Mouse (Mus musculus): ENCODE measurements around the gene Sik3. TPM values are rescaled to one million over a fixed set of nuclear protein-coding genes. Genes with fewer than 3 reads are reported as not detected.
"Not testable (repeated sequence)": the region's sequence is repeated elsewhere in the genome, so short reads cannot be mapped to it uniquely, and the experiment has no call there.

Sik3 gene
- polyA plus RNA-seq, 1 experiment from 2014 or later, result 5.0 TPM

DNA sequence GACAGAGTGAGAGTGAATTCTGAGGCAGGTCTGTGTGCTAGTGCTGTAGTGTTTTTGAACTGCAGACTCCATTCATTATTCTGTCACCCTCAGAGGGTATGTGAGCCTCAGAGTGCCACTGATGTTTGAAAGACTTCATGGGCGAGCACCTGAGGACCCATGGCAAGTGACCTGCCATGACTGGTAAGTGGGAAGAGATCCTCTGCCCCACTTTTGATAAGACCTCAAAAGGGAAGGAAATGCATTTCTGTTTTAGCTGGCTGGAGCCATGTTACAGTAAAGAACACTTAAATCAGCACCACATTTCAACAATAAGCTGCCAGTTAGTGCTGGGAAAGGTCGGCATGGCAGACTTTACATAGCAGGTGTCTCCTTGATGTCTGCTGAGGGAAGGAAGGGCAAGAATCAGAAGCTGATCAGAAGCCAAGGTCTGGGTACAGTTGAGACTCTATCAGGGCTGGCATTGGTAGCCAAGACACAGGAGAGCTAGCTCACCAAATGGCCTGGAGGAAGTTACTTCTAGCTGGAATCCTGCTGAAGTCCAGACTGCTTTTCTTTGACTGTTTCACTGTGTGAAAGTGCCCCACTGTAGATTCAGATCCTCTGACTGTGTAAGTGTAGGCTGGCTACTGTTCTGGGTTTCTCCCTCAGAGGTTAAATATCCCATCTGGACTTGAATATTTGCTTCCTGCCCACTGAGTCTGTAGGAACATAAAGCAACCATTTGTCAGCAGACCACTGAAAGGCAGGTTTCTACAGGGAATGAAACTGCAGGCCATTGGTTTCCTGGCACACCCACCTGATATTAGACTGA is 138.5 kb downstream of the Sik3 start:
- no peaks in the 10 kb centered on the region for H3K27me3 ChIP-seq (ENCODE audit: insufficient read depth, low read length)
- no peak overlapping the region for H3K4me3 ChIP-seq (ENCODE audit: low read depth, low read length)
- WGBS (ENCODE audit: insufficient replicate concordance), result 39% methylated on average over 2 of the region's 2 CpGs
- no peak overlapping the region for H3K9ac ChIP-seq (replicated peaks)
- no peaks in the 10 kb centered on the region for H3K9me3 ChIP-seq (ENCODE audit: low read length)
- no peaks in the 10 kb centered on the region for H3K36me3 ChIP-seq (replicated peaks; ENCODE audit: insufficient read depth, low read length)
- ATAC-seq (no peak), DNase-seq (no peak)
- no peak overlapping the region for H3K4me2 ChIP-seq (ENCODE audit: low read depth, low read length)
- H3K4me1 ChIP-seq (ENCODE audit: insufficient read depth), result peaks cover 38% of the 10 kb centered on the region
- H3K27ac ChIP-seq (ENCODE audit: low read depth), result peak overlapping the region; percentile 19
- no peak for TF ChIP-seq EP300 (IDR thresholded peaks at IDR 0.05; ENCODE audit: low read depth)
- no peak for TF ChIP-seq CTCF (IDR thresholded peaks at IDR 0.05; ENCODE audit: low read depth)

DNA sequence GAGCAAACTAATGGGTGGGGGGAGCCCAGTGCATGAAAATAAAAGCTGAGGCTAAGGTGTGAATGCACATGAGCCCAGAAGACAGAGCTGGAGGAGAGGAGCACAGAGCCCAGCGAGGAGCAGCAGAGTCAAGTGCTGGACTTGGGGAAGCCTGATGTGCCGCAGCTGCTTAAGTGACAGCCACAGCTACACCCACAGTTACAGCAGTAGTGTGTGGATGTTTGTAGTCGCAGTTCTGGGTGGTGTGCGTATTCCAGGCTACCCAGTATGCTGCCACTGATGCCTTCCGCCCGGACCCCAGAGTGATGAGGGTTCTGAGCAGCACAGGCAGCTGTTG is 139.1 kb downstream of the Sik3 start:
- Histone ChIP-seq H3K4me3 (ENCODE audit: low read depth, low read length) (no peak overlapping the region), H3K4me2 (ENCODE audit: low read depth, low read length) (no peak overlapping the region), H3K27ac (ENCODE audit: low read depth) (peak overlapping the region; percentile 19; the same call in 1 of the 2 replicates), H3K9ac (replicated peaks) (no peak overlapping the region), H3K4me1 (ENCODE audit: insufficient read depth) (peaks cover 38% of the 10 kb centered on the region), H3K27me3 (ENCODE audit: insufficient read depth, low read length) (no peaks in the 10 kb centered on the region), H3K9me3 (ENCODE audit: low read length) (no peaks in the 10 kb centered on the region), H3K36me3 (replicated peaks; ENCODE audit: insufficient read depth, low read length) (no peaks in the 10 kb centered on the region)
- DNase-seq, result no peak
- ATAC-seq, result no peak
- 81% methylated on average over 6 of the region's 6 CpGs for WGBS (ENCODE audit: insufficient replicate concordance)
- TF ChIP-seq EP300 (IDR thresholded peaks at IDR 0.05; ENCODE audit: low read depth) (no peak), CTCF (IDR thresholded peaks at IDR 0.05; ENCODE audit: low read depth) (no peak)

DNA sequence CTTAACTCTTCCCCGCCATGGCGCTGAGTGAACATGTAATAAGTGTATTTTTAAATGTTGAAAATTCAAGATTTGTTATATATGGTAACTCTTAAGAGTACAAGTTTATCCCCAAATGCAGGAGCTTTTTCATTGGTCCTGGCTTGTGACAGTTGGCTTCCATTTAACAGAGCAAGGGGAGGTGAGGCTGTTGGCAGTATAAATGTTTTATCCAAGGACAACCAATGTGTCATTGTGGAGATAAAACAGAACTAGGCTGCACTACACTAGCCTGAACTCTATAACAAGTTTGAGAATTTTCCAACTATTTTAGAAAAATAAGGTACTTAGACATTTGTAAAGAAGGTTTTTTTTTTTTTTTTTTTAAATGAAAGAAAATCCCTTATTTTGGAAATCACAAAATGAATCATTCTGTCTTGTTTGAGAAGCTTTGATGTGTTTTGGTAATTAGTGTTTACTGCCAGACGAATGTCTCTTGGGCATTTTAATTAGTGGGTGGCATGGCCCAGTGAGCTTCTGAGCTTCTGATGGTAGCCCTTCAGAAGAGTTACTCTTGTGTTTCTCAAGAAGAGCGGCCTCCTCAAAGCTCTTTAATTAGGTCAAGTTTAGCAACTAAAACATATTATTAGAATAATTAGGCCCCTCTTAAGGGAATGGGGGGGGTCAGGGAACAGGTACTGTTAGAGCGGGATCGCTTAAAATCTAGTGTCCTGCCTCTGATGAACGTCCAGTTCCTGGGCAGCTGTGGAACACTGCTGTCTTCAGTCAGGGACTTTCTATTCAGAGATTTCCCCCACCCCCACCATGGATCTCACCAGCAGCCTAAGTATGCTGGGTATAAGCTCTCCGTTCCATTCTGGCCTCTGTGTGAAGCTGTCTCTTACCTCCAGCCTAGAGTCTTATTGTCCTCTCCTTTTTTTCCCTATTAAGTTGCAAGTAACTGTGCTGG is 139.7 kb downstream of the Sik3 start:
- no peaks in the 10 kb centered on the region for H3K9me3 ChIP-seq (ENCODE audit: low read length)
- no peak overlapping the region for H3K27ac ChIP-seq (ENCODE audit: low read depth)
- no peaks in the 10 kb centered on the region for H3K27me3 ChIP-seq (ENCODE audit: insufficient read depth, low read length)
- no peak overlapping the region for H3K4me2 ChIP-seq (ENCODE audit: low read depth, low read length)
- no peak overlapping the region for H3K9ac ChIP-seq (replicated peaks)
- WGBS (ENCODE audit: insufficient replicate concordance), result 80% methylated on average over 8 of the region's 8 CpGs
- no peak for TF ChIP-seq EP300 (IDR thresholded peaks at IDR 0.05; ENCODE audit: low read depth)
- no peak for TF ChIP-seq CTCF (IDR thresholded peaks at IDR 0.05; ENCODE audit: low read depth)
- peaks cover 34% of the 10 kb centered on the region for H3K4me1 ChIP-seq (ENCODE audit: insufficient read depth)
- no peak for DNase-seq
- ATAC-seq, result no peak
- H3K4me3 ChIP-seq (ENCODE audit: low read depth, low read length), result no peak overlapping the region
- 0 out of 2 replicates have a peak, but pooled peaks cover 1% of the 10 kb centered on the region for H3K36me3 ChIP-seq (replicated peaks; ENCODE audit: insufficient read depth, low read length)

DNA sequence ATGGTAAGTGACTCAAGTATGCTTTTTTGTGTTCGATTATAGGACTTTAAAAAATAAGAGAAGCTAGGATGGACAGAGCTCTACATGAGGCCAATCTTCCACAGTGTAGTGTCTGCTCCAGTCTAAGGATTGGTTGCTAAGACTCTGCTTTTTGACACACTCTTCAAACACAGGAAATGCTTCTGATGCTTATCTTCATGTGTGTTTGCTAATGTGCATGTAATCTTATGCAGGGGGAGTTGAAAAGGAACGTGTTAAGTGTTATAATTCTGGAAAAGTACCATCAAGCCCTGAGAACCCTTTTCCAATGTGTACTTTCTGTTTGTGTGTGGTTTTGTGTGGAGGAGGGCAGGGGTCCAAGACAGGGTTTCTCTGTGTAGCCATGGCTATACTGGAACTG is 141.8 kb downstream of the Sik3 start:
- Histone ChIP-seq H3K27me3 (ENCODE audit: insufficient read depth, low read length) (no peaks in the 10 kb centered on the region), H3K9ac (replicated peaks) (no peak overlapping the region), H3K36me3 (replicated peaks; ENCODE audit: insufficient read depth, low read length) (0 out of 2 replicates have a peak, but pooled peaks cover 3% of the 10 kb centered on the region), H3K4me1 (ENCODE audit: insufficient read depth) (peaks cover 38% of the 10 kb centered on the region), H3K4me2 (ENCODE audit: low read depth, low read length) (no peak overlapping the region), H3K9me3 (ENCODE audit: low read length) (no peaks in the 10 kb centered on the region), H3K27ac (ENCODE audit: low read depth) (no peak overlapping the region), H3K4me3 (ENCODE audit: low read depth, low read length) (no peak overlapping the region)
- 37% methylated on average over 2 of the region's 2 CpGs for WGBS (ENCODE audit: insufficient replicate concordance)
- no peak for ATAC-seq
- no peak for TF ChIP-seq CTCF (IDR thresholded peaks at IDR 0.05; ENCODE audit: low read depth)
- no peak for TF ChIP-seq EP300 (IDR thresholded peaks at IDR 0.05; ENCODE audit: low read depth)
- no peak for DNase-seq

DNA sequence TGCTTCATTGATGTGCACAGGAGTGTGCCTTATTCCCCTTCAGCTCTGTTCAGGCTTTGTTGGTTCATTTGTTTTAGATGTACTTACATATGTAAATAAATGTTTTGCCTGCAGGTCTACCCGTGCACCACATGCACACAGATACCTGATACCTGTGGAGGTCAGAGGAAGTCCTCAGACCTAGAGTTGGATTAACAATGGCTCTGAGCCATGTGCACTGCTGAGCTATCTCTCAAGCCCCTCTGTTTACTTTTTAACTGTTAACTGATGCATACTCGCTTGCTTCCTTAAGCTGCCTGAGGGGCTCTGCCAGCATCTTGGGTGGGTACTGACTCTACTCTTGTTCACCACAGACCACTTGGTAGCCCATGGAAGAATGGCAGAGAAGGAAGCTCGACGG is 142.4 kb downstream of the Sik3 start:
- TF ChIP-seq EP300 (IDR thresholded peaks at IDR 0.05; ENCODE audit: low read depth), result no peak
- no peak for TF ChIP-seq CTCF (IDR thresholded peaks at IDR 0.05; ENCODE audit: low read depth)
- DNase-seq, result no peak
- Histone ChIP-seq H3K27me3 (ENCODE audit: insufficient read depth, low read length) (no peaks in the 10 kb centered on the region), H3K9ac (replicated peaks) (no peak overlapping the region), H3K4me3 (ENCODE audit: low read depth, low read length) (no peak overlapping the region), H3K4me2 (ENCODE audit: low read depth, low read length) (no peak overlapping the region), H3K9me3 (ENCODE audit: low read length) (no peaks in the 10 kb centered on the region), H3K36me3 (replicated peaks; ENCODE audit: insufficient read depth, low read length) (0 out of 2 replicates have a peak, but pooled peaks cover 3% of the 10 kb centered on the region), H3K27ac (ENCODE audit: low read depth) (no peak overlapping the region), H3K4me1 (ENCODE audit: insufficient read depth) (peaks cover 33% of the 10 kb centered on the region)
- 79% methylated on average over 4 of the region's 4 CpGs for WGBS (ENCODE audit: insufficient replicate concordance)
- ATAC-seq, result no peak

DNA sequence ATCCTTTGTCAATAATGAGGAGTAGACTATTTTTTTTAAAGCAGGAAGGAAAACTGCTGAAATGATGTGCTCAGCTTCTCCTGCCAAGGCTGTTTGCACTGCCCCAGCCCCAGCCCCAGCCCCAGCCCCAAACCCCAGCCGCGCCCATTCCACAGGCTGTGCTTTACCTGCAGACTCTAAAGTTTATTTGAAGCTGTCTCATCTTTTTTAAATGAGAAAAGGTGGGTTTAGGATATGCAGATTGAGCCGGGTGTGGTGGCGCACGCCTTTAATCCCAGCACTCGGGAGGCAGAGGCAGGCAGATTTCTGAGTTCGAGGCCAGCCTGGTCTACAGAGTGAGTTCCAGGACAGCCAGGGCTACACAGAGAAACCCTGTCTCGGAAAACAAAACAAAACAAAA is 143.2 kb downstream of the Sik3 start:
- not testable (repeated sequence) for H3K4me2 ChIP-seq (ENCODE audit: low read depth, low read length); H3K27me3 ChIP-seq (ENCODE audit: insufficient read depth, low read length); H3K36me3 ChIP-seq (replicated peaks; ENCODE audit: insufficient read depth, low read length); H3K27ac ChIP-seq (ENCODE audit: low read depth); H3K4me3 ChIP-seq (ENCODE audit: low read depth, low read length); ATAC-seq; DNase-seq; H3K9me3 ChIP-seq (ENCODE audit: low read length); H3K9ac ChIP-seq (replicated peaks)
- WGBS (ENCODE audit: insufficient replicate concordance), result 86% methylated on average over 7 of the region's 8 CpGs
- peaks cover 25% of the 10 kb centered on the region for H3K4me1 ChIP-seq (ENCODE audit: insufficient read depth)

Data from liver, postnatal 0 days (tissue).